Mouse (Mus musculus): ENCODE results near the gene Cst11.

DNA sequence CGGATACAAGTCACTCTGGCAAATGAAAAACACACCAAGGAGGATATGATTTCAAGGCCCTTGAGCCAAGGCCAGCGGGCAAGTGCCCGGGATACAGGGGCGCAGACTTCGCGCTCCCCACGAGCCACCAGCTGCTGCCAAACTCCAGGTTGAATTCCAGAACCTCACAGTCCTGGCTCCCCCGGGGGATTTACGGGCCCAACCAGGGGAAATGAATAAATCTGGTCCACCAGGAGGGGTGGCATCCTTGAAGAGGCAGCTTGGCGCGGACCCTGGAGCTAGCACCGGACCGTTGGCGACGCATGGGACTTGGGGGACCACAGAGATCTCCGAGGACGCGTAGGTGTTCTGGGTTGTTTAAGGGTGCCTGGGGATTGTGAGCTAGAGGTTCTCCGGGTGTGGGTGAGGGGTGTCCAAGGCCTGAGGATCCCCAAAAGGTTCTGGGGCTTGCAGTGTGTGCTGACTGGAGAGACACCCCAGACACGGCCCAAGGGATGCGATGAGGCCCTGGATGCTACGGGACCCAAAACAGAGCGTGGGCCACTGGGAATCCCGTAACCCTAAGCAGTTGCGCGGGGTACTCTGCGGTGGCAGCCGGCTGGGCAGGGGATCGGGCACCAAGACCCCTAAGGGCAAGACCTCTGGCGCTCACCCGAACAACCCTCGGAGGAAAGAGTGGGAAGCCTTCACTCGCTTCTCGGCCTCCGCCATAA lies 39.5 kb downstream of the Cst11 start:
- no peak for TF ChIP-seq POLR2A (IDR thresholded peaks at IDR 0.05; ENCODE audit: low read depth, low read length)
- no peak for TF ChIP-seq MAFK (IDR thresholded peaks at IDR 0.05; ENCODE audit: insufficient replicate concordance, low read length)
- TF ChIP-seq CHD2 (IDR thresholded peaks at IDR 0.05; ENCODE audit: low read length), result no peak
- TF ChIP-seq ZC3H11A (IDR thresholded peaks at IDR 0.05; ENCODE audit: low read depth, low read length), result no peak
- TF ChIP-seq HCFC1 (IDR thresholded peaks at IDR 0.05; ENCODE audit: low read depth, low read length), result no peak
- TF ChIP-seq NELFE (IDR thresholded peaks at IDR 0.05; ENCODE audit: low read depth, low read length), result no peak
- no peak for TF ChIP-seq CTCF (conservative IDR thresholded peaks at IDR 0.05 in 1 of 2, IDR thresholded peaks at IDR 0.05 in 1 of 2; ENCODE audit: low read depth in 2 of 2, low read length in 2 of 2)
- no peak for TF ChIP-seq ZNF384 (IDR thresholded peaks at IDR 0.05; ENCODE audit: low read depth, low read length)
- no peak for TF ChIP-seq MEF2A (IDR thresholded peaks at IDR 0.05; ENCODE audit: borderline replicate concordance, low read depth, low read length)
